Mouse (Mus musculus) heart, postnatal 0 days (tissue): ENCODE data around the gene Ptbp1. TPM values are rescaled to one million over a fixed set of nuclear protein-coding genes. Genes with fewer than 3 reads are reported as not detected.

Experiments
- ATAC-seq: fragments of 200-750 bp; cut with Nextera tagmentation; 2 replicates; pipeline ENCODE4 v1.8.0; 2017; ENCODE audit warnings: low read depth, moderate number of reproducible peaks, moderate library complexity; ENCODE audit not compliant: insufficient read depth
- DNase-seq: peaks from one replicate; pipeline ENCODE4 v3.0.0-alpha.2; 2016; ENCODE audit warnings: low spot score
- H3K27ac ChIP-seq: fragments of 300-500 bp; sonication (generic); 2 replicates; pipeline ENCODE4 v1.5.1; 2014; ENCODE audit warnings: low read depth, mild to moderate bottlenecking
- H3K27me3 ChIP-seq: fragments of 300-500 bp; sonication (generic); 2 replicates; pipeline ENCODE4 v1.6.1; 2014; ENCODE audit warnings: low read length, mixed read lengths; ENCODE audit not compliant: control insufficient read depth, insufficient read depth
- H3K36me3 ChIP-seq: fragments of 300-500 bp; sonication (generic); replicated peaks from 2 replicates; pipeline ENCODE4 v1.6.1; 2014; ENCODE audit warnings: low read length, mixed read lengths; ENCODE audit not compliant: control insufficient read depth, insufficient read depth
- H3K4me1 ChIP-seq: fragments of 300-500 bp; sonication (generic); 2 replicates; pipeline ENCODE4 v1.6.1; 2014; ENCODE audit warnings: antibody characterized with exemption; ENCODE audit not compliant: control insufficient read depth, insufficient read depth
- H3K4me2 ChIP-seq: fragments of 300-500 bp; sonication (generic); 2 replicates; pipeline ENCODE4 v1.6.1; 2014; ENCODE audit warnings: low read depth, mild to moderate bottlenecking, low read length, moderate library complexity
- H3K4me3 ChIP-seq: fragments of 300-500 bp; sonication (generic); 2 replicates; pipeline ENCODE4 v1.5.1; 2014; ENCODE audit warnings: low read depth, low read length
- H3K9ac ChIP-seq: fragments of 300-500 bp; sonication (generic); replicated peaks from 2 replicates; pipeline ENCODE4 v1.6.1; 2014; ENCODE audit warnings: low read depth, low read length, mixed read lengths
- H3K9me3 ChIP-seq: fragments of 300-500 bp; sonication (generic); replicated peaks from 2 replicates; pipeline ENCODE4 v1.6.1; 2016; ENCODE audit warnings: low read length; ENCODE audit not compliant: control insufficient read depth
- CTCF ChIP-seq: IDR thresholded peaks from 2 replicates; pipeline ENCODE4 v1.5.1; 2016; ENCODE audit warnings: antibody characterized with exemption, control low read depth, low read depth
- EP300 ChIP-seq: IDR thresholded peaks from 2 replicates; pipeline ENCODE4 v1.6.1; 2016; ENCODE audit warnings: antibody characterized with exemption, low read depth
- WGBS: fragments of 180-500 bp; shearing (Covaris S2); extraction: QIAGEN DNeasy Blood & Tissue Kit; methylation state at CpG from one replicate; pipeline ENCODE4 v1.1.7; 2014; 5-methylcytosine and 5-hydroxymethylcytosine counted together
- polyA plus RNA-seq: library from polyadenylated mRNA; unstranded; fragments of >200 nt; fragmentation: Nextera tagmentation; extraction: Ambion mirVana; gene quantifications from 2 replicates; pipeline ENCODE4 v1.2.1, GENCODE M21; 2015
- total RNA-seq: library from RNA; depleted of rRNA; stranded (reverse); fragments of >200 nt; gene quantifications from 2 replicates; pipeline ENCODE4 v1.2.3, GENCODE M21; 2014; ENCODE audit warnings: low replicate concordance

The Ptbp1 gene
- total and polyA plus RNA-seq, 2 experiments from 2014 or later, result 40.4 to 186 TPM

GRCm38 (mm10) chr10:79864351-79865188 lies 10.3 kb downstream of the Ptbp1 start:
- Histone ChIP-seq H3K4me1 (peaks cover 2% of the 10 kb centered on the region), H3K27me3 (no peaks in the 10 kb centered on the region), H3K9ac (no peak overlapping the region), H3K4me3 (no peak overlapping the region), H3K27ac (no peak overlapping the region), H3K4me2 (no peak overlapping the region), H3K36me3 (peaks cover 49% of the 10 kb centered on the region), H3K9me3 (no peaks in the 10 kb centered on the region)
- DNase-seq (no peak), ATAC-seq (no peak)
- WGBS, result 52% methylated on average over 10 of the region's 10 CpGs
- TF ChIP-seq CTCF (no peak), EP300 (no peak)

- DNase-seq (no peak), ATAC-seq (no peak; the same call in 1 of the 2 replicates)
- Histone ChIP-seq H3K27me3 (no peaks in the 10 kb centered on the region), H3K27ac (no peak overlapping the region), H3K36me3 (peaks cover 42% of the 10 kb centered on the region), H3K4me1 (no peaks in the 10 kb centered on the region), H3K9me3 (no peaks in the 10 kb centered on the region), H3K4me2 (no peak overlapping the region), H3K9ac (no peak overlapping the region), H3K4me3 (no peak overlapping the region)
- TF ChIP-seq CTCF (no peak), EP300 (no peak)
- 42% methylated on average over 12 of the region's 12 CpGs for WGBS
Measured at GRCm38 (mm10) chr10:79865189-79865601, 11.0 kb downstream of the Ptbp1 start.

GRCm38 (mm10) chr10:79865801-79866295 lies 11.6 kb downstream of the Ptbp1 start:
- TF ChIP-seq CTCF (peak; percentile 49), EP300 (no peak)
- Histone ChIP-seq H3K9me3 (no peaks in the 10 kb centered on the region), H3K4me1 (no peaks in the 10 kb centered on the region), H3K27me3 (no peaks in the 10 kb centered on the region), H3K4me3 (no peak overlapping the region), H3K9ac (no peak overlapping the region), H3K36me3 (peaks cover 36% of the 10 kb centered on the region), H3K27ac (no peak overlapping the region), H3K4me2 (no peak overlapping the region)
- peak; percentile 51 for ATAC-seq
- WGBS, result 41% methylated on average over 19 of the region's 19 CpGs
- DNase-seq, result peak; percentile 36

- Histone ChIP-seq H3K36me3 (peaks cover 28% of the 10 kb centered on the region), H3K4me2 (no peak overlapping the region), H3K9me3 (no peaks in the 10 kb centered on the region), H3K4me3 (no peak overlapping the region), H3K27me3 (no peaks in the 10 kb centered on the region), H3K27ac (no peak overlapping the region), H3K4me1 (no peaks in the 10 kb centered on the region), H3K9ac (no peak overlapping the region)
- WGBS, result 80% methylated on average over 11 of the region's 11 CpGs
- ATAC-seq, result no peak
- no peak for DNase-seq
- TF ChIP-seq CTCF (no peak), EP300 (no peak)
Measured at GRCm38 (mm10) chr10:79866601-79867000, 12.4 kb downstream of the Ptbp1 start.

GRCm38 (mm10) chr10:79871845-79872244 lies 17.6 kb downstream of the Ptbp1 start:
- H3K36me3 ChIP-seq, result no peaks in the 10 kb centered on the region
- no peak for DNase-seq
- no peak overlapping the region for H3K9ac ChIP-seq
- 84% methylated on average over 8 of the region's 8 CpGs for whole genome bisulfite sequencing
- TF ChIP-seq CTCF (no peak), EP300 (no peak)
- no peaks in the 10 kb centered on the region for H3K9me3 ChIP-seq
- H3K4me1 ChIP-seq, result no peaks in the 10 kb centered on the region
- H3K27ac ChIP-seq, result no peak overlapping the region
- ATAC-seq, result no peak
- peaks cover 7% of the 10 kb centered on the region; the same call in 1 of the 2 replicates for H3K27me3 ChIP-seq
- H3K4me3 ChIP-seq, result no peak overlapping the region
- no peak overlapping the region for H3K4me2 ChIP-seq
